Mouse (Mus musculus) lung, postnatal 0 days (tissue): Measurements from ENCODE around the gene Sorl1.
A peak's percentile ranks its signal among the peaks of the same experiment; 100 is the strongest.

ENCODE experiments used
- CTCF ChIP-seq: IDR thresholded peaks from 2 replicates; pipeline ENCODE4 v1.5.1; 2016; ENCODE audit warnings: antibody characterized with exemption, mild to moderate bottlenecking
- EP300 ChIP-seq: IDR thresholded peaks from 2 replicates; pipeline ENCODE4 v1.6.1; 2016; ENCODE audit warnings: antibody characterized with exemption, mild to moderate bottlenecking, control low read depth

GRCm38 (mm10) chr9:42109837-42110451 is 14.2 kb downstream of the Sorl1 start:
- TF ChIP-seq CTCF (no peak), EP300 (peak; percentile 77)
